Mouse (Mus musculus): ENCODE measurements around the gene Cyp2c70.
"Not testable (repeated sequence)": the region's sequence is repeated elsewhere in the genome, so short reads cannot be mapped to it uniquely, and the experiment has no call there.

Cyp2c70 gene

DNA sequence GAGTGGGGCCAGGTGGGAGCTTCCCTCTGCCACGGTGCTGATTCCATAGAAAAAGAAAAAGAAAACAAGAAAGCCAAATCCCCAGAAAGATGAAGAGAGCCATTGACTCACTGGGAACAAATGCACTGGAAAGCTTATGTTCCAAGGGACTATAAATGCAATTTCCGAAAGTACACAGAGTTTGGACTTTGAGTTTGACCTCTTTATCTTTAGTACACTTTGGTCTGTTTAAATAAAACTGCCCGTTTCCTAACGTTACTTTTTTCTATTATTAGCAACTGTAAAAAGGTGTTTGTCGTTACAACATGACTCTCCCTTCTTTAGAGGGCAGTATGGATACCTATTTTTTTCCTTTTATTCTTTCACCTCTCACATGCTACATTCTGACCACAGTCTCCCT lies at the start of gene Cyp2c70:
Gene Cyp2c70, minus strand, starts transcription at position 174 of the 400 bp plus-strand sequence.
- DNase-seq (ENCODE audit: low read depth): no peak

DNA sequence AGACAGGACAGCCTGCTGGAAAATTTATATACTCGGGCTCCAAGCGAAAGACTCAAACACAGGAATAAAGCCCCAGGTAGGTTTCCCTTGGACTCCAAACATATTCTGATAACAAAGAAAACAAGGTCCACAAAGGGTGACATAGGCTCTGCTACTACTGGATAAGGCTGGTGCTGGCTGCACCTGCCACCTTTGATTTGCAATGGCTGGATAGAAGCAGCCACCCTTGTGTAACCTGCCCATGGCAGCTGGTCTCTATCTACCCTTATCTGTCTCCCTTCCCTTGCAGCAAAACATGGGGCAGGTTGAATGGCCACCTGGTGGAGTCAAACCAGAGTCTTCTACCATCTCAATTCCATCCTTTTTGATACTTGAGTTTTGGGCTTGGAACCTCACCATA lies 45.4 kb upstream of the Cyp2c70 start:
- no peak for DNase-seq (ENCODE audit: low read depth)

DNA sequence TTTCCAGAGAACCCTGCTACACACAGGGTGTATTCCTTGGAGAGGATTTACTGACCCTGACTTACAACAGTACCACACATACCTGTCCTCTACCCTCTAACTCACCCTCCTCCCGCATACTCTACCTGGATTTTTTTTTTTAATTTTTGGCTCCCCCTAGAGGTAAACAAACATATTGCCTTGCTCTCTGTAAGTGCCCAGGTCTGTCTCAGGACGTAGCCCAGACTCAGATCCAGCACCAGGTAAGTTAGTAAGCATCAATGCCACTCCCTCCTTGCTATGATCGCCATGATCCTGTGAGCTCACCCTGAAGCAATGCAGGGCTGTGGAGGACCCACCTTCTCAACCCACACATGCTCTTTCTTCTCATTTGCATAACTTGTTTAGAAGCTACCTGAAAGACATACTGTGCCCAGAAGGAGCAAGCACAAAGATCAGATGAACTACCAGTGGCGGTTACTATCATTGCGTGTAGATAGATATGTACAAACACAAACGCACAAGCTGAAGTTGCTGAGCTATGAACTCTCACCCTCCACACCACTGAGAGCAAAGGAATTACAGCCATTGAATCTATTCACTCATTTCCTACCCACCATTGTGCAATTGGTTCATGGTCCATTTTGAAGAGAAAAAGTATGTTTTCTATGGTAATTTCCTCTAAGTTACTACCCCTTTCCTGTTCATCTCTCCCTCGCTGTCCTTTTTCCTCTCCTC lies 44.9 kb upstream of the Cyp2c70 start:
- no peak for DNase-seq (ENCODE audit: low read depth)

DNA sequence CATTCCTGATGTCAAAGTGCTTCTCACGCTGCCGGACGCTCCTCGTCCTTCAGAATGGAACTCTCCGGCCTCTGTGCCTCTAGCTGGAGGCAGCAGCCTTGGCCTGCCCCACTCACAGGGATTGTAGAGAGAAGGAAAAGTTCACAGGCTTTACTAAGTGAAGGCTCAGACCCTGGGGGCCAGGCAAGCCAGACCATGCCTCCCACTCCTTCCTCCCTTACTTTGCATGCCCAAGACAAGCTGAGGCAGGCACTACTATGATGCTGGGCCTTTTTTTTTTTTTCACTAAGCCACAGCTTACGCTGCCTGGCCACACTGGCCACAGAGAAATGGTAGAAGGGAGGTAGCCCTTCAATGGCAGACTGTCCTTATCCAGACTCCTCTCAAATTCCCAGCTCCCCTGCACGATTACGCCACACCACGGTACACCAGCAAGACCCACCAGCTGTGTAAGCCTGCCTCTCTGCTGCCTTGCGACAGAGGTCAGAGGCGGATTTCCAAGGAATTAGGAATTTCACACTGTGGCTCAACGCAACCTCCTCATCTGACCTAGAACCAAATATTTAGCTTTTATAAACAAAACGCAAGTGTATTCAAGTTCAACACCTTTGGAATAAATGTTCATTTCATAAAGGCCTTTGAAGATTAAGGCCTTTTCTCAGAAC lies 44.1 kb upstream of the Cyp2c70 start:
- no peak for DNase-seq (ENCODE audit: low read depth)

DNA sequence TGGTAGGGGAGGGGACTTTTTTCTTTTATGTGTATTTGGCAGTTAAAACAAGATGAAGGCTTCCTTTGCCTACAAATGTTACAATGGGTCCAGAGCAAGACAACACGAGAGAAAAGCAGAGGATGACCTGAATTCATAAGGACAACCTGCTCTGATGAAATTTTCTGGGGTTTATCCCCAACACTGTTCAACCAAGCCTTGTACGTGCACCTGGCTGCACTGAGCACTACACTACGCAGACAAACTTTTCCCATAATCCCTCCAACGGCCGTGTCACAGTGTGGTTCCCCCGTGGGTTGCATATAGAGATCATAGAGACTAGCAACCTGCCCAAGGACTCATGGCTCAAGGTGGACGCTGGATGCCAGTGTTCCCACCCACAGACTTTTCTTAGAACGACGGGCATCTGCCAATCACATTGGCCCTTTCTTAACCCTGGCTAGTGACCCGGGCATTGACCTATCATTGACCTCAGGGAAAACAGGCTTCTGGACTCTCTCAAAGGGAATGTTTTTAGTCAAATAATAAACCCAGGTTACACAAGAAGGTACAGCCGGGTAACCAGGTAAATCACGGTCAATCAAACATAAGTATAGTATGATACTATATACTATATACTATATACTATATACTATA lies 39.5 kb upstream of the Cyp2c70 start:
- DNase-seq (ENCODE audit: low read depth): no peak

DNA sequence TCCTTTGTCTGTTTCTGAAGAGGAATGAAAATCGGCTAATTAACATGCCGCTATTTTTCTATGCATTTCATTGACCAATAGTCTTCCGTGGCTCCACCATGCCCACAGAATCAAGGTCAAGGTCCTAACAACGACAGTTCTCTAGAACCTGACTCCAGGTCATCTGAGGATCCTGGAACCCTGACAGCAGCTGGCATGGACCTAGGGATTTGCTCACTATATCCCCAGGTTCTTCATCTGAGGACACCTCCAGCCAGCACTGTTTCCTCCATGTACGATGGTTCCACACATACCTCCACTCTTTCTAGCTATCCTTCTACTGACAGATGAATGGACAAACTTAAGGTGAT lies 38.6 kb upstream of the Cyp2c70 start:
- DNase-seq (ENCODE audit: low read depth): no peak

DNA sequence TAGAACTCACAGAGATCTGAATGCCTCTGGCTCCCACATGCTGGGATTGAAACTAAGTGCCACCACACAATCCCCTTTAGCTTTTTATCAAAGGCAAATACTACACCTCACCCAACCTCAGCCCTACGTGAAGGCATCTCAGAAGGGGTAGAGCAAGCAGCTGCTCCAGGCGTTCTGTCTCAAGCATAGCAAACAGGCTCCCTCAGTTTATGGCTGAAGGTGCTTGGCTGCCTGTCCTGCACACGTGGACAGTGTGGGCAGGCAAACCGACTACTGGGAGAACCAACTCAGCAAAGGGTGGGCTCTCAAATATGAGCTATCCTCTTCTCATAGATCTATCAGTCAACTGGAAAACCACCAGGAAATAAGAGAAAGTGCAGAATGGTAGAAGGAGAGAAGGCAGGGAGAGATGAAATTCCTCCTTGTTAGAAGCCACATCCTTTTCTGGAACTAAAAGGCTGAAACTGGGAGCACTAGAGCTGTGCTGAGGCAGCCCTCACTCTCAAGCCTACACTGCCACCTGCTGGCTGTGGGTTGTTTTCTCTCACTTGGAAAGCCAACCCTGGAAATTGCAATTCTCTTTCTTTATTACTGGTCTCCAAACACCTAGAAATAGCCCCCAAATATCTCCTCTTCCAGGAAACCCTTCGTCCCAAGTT lies 38.1 kb upstream of the Cyp2c70 start:
- no peak for DNase-seq (ENCODE audit: low read depth)

DNA sequence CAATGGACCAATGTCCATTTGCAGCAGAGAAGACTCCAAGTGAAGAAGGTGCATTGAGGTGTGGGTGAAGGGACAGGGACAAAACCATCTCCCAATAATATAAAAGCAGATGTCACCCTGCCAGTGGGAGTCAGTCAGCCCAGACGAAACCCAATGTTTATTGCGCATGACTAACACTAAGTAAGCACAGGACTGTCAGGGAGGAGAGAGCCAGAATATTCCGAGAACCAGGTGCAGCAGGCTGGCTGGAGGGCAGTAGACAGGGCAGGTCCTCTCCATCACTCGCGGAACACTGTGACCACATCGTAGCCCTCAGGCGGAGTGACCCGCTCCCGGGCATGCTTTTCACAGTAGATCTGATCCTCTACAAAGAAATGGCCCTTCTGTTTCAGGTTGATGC lies 35.2 kb upstream of the Cyp2c70 start:
- not testable (repeated sequence) for DNase-seq (ENCODE audit: low read depth)

DNA sequence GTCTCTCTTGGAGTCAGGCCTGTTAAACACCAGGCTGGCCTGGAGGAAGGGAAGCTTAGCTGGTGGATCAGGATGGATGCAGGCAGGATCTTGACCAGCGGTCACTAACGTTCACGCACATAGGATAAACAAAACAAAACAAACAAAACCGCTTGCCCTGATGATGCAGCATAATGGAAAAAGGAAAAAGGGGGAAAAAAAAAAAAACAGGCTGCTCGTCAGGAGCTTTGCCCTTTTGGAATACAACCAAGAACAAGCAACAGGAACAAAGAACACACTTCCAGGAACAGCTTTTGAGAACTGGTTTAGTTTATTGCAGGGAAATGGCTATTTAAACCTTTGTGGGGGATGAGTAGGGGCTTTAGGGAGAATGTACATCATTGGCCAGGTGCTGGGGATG lies 33.7 kb upstream of the Cyp2c70 start:
- DNase-seq (ENCODE audit: low read depth): no peak

DNA sequence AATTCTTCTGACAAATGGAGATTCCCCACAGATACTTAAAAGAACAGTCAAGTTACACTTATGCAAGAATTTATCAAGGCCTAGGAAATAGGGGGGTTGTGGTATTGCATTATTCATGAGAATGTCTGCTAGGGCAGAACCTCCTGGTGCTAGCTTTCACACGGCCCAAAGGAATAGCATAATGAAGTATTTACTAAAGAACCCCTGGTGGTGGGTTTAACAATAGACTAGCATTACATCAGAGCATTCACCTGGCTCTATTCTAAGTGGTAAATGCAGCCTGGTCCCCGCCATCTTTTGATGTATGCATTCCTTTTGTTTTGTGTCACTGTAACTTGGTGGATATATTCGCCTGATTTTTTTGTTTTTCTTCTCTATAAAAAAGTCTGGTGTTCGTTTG lies 15.8 kb upstream of the Cyp2c70 start:
- DNase-seq (ENCODE audit: low read depth): not testable (repeated sequence)

DNA sequence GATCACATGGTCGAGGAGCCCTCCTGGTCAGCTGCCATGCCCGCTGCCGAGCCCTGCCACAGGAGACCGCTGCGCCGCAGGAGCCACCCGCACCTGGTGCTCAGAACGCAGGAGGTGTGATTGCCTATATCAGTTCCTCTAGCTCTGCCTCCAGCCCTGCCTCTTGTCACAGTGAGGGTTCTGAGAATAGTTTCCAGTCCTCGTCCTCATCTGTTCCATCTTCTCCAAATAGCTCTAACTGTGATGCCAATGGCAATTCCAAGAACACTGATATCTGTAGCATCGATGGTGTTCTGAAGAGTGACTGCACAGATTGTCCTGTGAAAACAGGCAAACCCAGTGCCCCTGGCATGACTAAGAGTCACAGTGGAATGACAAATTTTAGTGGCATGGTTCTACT lies 3.5 kb upstream of the Cyp2c70 start:
- no peak for DNase-seq (ENCODE audit: low read depth)

DNA sequence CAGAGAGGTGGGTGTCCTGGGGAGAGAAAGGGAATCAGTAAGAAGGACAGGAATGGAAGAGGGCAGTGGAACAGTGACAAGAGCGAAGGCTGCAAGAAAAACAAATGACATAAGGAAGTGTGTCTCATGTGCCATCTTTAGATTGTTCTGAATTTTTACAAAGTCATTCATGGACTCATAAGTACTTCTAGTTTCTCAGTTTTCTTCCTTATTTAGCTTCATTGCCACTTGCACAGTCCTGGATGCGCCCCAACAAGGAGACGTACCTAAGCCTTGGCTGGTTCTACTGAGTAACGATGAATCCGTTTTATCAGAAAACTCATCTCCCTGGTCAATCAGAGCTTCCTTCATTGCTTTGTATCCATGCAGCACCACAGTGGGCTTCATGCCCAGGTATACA lies 3.5 kb downstream of the Cyp2c70 start:
- no peak for DNase-seq (ENCODE audit: low read depth)

DNA sequence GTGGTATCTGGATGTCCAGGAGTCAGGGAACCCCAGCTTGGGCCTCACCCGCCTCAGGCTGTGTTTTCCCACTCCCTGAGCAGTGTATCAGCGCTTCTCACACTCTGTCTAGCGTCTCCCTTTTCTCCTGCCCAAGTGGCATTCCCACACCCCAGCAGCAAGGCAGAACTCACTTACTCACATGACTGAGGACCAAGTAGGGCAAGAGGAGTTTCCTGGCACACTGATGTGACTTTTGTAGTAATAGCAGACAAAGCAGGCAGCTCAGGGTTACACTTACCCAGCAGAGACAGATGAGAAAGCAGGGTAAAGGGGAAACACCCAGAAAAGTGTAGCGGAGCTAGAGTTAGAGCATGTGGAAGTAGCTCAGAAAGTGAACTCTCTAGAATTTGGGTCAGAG lies 8.8 kb downstream of the Cyp2c70 start:
- no peak for DNase-seq (ENCODE audit: low read depth)

DNA sequence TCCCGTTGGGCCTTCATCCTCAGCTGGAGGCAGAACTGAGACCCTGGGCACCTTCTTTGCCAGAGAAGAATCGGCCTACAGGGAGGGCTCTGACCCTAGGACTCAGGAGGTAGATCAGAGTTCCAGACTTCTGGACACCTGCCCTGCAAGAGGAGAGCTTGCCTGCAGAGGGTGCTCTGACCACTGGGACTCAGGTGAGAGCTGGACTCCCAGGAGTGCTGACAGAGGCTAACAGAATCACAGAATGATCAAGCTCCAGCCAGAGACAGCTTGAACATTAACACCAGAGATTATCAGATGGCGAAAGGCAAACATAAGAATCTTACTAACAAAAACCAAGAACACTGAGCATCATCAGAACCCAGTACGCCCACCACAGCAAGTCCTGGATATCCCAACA lies 18.7 kb downstream of the Cyp2c70 start:
- not testable (repeated sequence) for DNase-seq (ENCODE audit: low read depth)

DNA sequence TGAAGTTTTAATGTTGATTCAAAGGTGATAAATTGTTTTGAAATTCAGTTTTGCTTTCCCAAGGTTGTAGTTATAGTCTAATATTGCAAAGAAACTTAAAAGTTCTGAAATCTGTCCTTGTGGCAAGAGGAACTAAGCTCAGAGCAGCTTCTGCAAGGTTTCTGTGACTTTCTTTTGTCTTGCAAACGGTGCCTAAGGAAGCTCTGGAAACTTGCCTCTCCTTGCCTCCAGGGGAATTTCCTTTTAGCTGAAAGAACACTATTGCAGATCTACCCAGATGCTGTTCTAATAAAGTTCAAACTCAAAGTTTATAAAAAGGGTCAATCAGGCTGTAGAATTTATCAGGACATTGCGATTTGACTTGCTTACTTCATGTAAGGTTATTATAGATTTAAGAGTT lies 60.1 kb downstream of the Cyp2c70 start:
- not testable (repeated sequence) for DNase-seq (ENCODE audit: low read depth)

DNA sequence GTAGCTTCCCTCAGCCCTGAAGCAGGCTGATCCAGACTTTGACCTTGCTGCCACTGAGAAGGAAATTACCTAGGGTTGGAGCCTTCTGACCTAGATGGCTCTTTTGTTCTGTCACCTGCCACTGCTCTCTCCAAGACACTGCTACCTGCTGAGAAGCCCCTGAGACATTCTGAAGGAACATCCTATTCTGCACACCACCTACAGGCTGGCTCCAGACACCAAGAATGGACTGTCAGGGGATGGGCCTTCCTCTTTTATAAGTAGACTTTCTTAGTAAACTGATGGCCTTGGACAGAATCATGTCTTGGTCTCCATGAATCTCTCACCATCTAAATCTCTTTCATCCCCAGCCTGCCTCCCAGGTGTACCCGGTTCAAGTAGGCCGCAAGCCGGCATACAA lies 62.0 kb downstream of the Cyp2c70 start:
- DNase-seq (ENCODE audit: low read depth): not testable (repeated sequence)

DNA sequence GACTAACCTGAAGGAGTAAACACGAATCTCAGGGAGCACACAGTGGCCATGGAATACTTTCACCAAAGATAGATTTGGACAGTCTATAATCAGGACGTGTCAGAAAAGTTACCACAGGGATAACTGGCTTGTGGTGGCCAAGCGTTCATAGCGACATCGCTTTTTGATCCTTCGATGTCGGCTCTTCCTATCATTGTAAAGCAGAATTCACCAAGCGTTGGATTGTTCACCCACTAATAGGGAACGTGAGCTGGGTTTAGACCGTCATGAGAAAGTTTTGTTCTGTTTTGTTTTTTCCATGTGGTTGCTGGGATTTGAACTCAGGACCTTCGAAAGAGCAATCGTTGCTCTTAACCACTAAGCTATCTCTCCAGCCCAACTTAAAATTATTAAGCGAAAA lies 67.5 kb downstream of the Cyp2c70 start:
- not testable (repeated sequence) for DNase-seq (ENCODE audit: low read depth)

Data from fibroblast of lung, adult 2 months (primary cell).